Mouse (Mus musculus): ENCODE data around the gene Hip1. TPM values are rescaled to one million over a fixed set of nuclear protein-coding genes. Genes with fewer than 3 reads are reported as not detected.

Hip1 gene
- polyA plus RNA-seq, 1 experiment from 2014 or later = 23.8 TPM

DNA sequence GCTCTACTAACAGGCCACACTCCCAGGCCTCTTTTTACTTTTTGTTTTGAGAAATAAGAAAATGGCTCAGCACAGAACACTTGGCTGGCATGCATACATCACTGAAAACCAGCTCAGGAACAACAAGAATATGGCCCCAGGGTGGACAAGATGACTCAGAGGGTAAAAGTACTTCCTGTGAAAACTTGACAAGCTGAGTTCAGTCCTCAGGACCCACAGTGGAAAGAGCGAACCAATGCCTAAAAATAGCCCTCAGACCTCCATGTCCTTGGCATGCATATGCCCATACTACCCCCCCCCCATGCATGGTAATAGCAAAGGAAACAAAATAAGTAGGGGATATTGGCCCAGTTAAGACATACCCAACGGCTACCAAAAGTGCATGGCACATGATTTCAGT, 15.0 kb downstream of the Hip1 start:
- Histone ChIP-seq H3K27me3 (replicated peaks) (no peaks in the 10 kb centered on the region), H3K4me1 (0 out of 2 replicates have a peak, but pooled peaks cover 13% of the 10 kb centered on the region), H3K9me3 (no peaks in the 10 kb centered on the region), H3K36me3 (no peaks in the 10 kb centered on the region), H3K9ac (no peak overlapping the region), H3K27ac (no peak overlapping the region), H3K4me3 (replicated peaks) (no peak overlapping the region), H3K4me2 (no peak overlapping the region)
- no peak for ATAC-seq (ENCODE audit: insufficient read depth, low FRiP score, low read depth)
- 76% methylated on average over 2 of the region's 2 CpGs for WGBS

DNA sequence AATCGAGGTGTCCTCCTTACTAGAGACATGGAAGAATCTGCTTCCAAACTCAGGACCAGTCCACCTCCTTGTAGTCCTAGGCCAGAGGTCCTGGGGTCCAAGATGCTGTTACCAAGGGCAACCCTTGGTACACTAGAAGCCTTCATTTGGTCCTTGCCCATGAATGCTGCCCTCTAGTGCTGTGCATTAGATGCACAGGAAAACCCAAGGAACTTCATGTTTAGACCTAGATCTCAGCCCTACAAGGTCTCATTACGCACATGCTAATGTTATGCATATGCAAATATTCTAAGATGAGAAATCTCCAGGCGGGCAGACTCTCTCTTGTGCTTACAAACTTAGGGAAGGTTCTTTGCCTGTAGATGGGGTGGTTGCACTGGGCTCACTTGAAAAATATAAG, 15.6 kb downstream of the Hip1 start:
- ATAC-seq (ENCODE audit: insufficient read depth, low FRiP score, low read depth) = no peak
- no peaks in the 10 kb centered on the region for H3K27me3 ChIP-seq (replicated peaks)
- H3K9me3 ChIP-seq = no peaks in the 10 kb centered on the region
- H3K4me3 ChIP-seq (replicated peaks) = no peak overlapping the region
- no peak overlapping the region for H3K27ac ChIP-seq
- no peak overlapping the region for H3K4me2 ChIP-seq
- whole genome bisulfite sequencing = 82% methylated on average over 3 of the region's 3 CpGs
- H3K36me3 ChIP-seq = no peaks in the 10 kb centered on the region
- no peak overlapping the region for H3K9ac ChIP-seq
- H3K4me1 ChIP-seq = 0 out of 2 replicates have a peak, but pooled peaks cover 17% of the 10 kb centered on the region

DNA sequence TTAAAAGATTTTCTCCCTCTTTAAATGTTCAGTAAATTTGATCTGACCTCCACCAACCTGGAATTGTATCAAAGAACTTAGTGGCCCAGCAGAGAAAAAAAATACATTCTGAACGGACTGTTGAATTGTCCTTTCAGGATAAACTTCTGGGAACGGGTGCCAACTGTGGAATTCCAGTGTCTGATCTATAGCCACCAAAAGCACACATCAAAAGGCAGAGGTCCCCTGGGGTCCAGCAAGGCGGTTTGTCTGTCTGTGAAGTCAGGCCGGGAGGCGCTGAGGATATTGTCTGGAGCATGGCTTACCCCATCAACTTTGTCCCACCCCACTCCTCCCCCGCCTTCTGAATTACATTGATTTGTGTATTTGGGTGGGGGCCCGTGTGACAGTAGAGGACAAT, 16.9 kb downstream of the Hip1 start:
- no peaks in the 10 kb centered on the region for H3K9me3 ChIP-seq
- no peak overlapping the region for H3K27ac ChIP-seq
- no peaks in the 10 kb centered on the region for H3K27me3 ChIP-seq (replicated peaks)
- H3K4me1 ChIP-seq = 0 out of 2 replicates have a peak, but pooled peaks cover 11% of the 10 kb centered on the region
- H3K36me3 ChIP-seq = no peaks in the 10 kb centered on the region
- 47% methylated on average over 7 of the region's 7 CpGs for WGBS
- H3K9ac ChIP-seq = no peak overlapping the region
- no peak for ATAC-seq (ENCODE audit: insufficient read depth, low FRiP score, low read depth)
- H3K4me2 ChIP-seq = no peak overlapping the region
- H3K4me3 ChIP-seq (replicated peaks) = no peak overlapping the region

DNA sequence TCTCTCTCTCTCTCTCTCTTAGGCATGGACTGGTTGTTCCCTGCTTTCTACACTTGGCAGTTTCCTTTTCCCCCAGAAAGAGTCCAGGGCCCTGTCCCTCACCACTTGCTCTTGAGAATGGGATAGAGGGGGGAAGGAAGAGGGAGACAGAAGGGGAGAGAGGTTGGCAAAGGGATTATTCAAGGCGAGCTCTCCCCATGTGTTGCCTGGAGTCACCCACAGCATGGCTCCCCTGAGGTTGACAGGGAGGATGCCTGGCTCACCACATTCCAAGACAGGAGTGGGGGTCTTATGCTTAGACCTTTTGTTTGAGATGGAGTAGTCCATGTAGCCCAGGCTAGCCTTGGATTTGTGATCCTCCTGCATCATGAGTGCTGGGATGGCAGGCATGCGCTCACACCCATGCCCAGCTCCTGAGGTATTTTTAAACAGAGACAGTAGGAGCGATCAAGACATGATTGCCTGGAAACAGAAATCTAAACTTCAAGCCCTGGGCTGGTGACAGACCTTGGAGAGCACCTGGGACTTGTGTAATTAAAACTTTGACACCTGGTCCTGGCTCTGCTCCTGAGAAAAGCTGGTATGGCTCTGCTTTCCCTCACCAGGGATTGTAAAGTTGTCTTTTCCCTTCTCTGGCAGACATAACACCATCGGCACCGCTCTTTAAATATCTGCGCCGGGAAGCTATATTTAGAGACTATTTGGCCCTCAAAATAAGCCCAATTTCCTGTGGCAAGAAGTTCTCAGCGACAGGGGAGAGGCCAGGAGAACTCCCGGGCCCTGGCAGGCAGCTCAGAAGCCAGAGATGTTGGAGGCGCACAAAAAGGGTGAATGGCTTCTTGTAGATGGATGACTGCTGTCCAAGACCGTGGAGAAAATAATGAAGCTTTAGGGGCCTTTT, 20.0 kb downstream of the Hip1 start:
- no peak overlapping the region for H3K9ac ChIP-seq
- H3K4me3 ChIP-seq (replicated peaks) = no peak overlapping the region
- no peak overlapping the region for H3K27ac ChIP-seq
- ATAC-seq (ENCODE audit: insufficient read depth, low FRiP score, low read depth) = no peak
- no peaks in the 10 kb centered on the region for H3K27me3 ChIP-seq (replicated peaks)
- no peaks in the 10 kb centered on the region for H3K36me3 ChIP-seq
- no peak overlapping the region for H3K4me2 ChIP-seq
- WGBS = 45% methylated on average over 11 of the region's 11 CpGs
- H3K4me1 ChIP-seq = 0 out of 2 replicates have a peak, but pooled peaks cover 14% of the 10 kb centered on the region
- no peaks in the 10 kb centered on the region for H3K9me3 ChIP-seq

DNA sequence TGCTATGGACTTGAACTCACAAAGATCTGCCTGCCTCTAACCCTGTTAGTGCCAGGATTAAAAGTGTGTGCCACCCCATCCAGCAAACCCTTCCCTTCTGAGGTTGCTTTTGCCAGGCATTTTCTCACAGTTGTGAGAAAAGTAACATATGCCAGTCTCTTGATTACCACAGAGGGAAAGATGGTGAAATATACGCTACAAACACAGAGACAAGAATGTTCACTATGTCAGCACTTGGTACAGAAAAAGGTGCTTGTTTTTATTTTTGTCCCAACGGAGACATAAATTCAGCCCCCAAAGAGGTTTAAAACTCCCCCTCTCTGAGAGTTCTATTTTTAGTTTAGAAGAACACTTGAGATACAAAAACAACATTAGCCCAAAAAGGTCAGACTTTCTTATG, 20.8 kb downstream of the Hip1 start:
- no peaks in the 10 kb centered on the region for H3K36me3 ChIP-seq
- H3K4me1 ChIP-seq = 0 out of 2 replicates have a peak, but pooled peaks cover 14% of the 10 kb centered on the region
- H3K9ac ChIP-seq = no peak overlapping the region
- H3K9me3 ChIP-seq = no peaks in the 10 kb centered on the region
- no peak overlapping the region for H3K27ac ChIP-seq
- no peaks in the 10 kb centered on the region for H3K27me3 ChIP-seq (replicated peaks)
- 75% methylated on average over 2 of the region's 2 CpGs for WGBS
- no peak overlapping the region for H3K4me2 ChIP-seq
- no peak for ATAC-seq (ENCODE audit: insufficient read depth, low FRiP score, low read depth)
- no peak overlapping the region for H3K4me3 ChIP-seq (replicated peaks)

DNA sequence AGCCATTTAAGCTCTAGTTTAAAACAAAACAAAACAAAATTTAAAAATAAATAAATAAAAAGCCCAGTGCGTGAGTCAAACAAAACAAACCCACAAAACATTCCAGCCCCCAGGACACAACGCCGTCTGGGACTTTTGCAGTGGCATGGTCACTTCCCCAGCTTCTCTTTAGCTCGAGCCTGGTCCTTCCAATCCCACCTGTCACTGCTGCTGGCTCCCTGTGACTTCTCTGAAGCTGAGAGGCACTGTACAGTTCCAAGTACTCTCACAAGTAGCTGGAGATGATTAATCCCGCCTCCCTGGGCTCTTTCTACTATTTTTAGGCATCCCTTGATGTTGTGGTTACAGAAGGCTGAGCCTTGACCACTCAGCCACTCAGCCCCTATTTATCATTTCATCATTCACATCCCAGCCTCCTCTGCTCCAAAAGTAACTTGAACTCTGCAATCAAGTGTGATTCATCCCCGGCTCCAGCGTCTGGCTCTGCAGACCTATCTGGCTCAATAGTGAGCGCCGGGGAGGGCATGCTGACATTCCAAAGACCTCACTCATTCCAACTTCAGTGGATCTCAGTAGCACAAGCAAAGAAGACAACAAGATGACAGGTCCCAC, 22.7 kb downstream of the Hip1 start:
- H3K4me3 ChIP-seq (replicated peaks) = no peak overlapping the region
- H3K4me1 ChIP-seq = 0 out of 2 replicates have a peak, but pooled peaks cover 14% of the 10 kb centered on the region
- H3K36me3 ChIP-seq = no peaks in the 10 kb centered on the region
- no peak overlapping the region for H3K4me2 ChIP-seq
- H3K27ac ChIP-seq = no peak overlapping the region
- WGBS = 64% methylated on average over 9 of the region's 9 CpGs
- no peaks in the 10 kb centered on the region for H3K9me3 ChIP-seq
- H3K9ac ChIP-seq = no peak overlapping the region
- H3K27me3 ChIP-seq (replicated peaks) = no peaks in the 10 kb centered on the region
- no peak for ATAC-seq (ENCODE audit: insufficient read depth, low FRiP score, low read depth)

DNA sequence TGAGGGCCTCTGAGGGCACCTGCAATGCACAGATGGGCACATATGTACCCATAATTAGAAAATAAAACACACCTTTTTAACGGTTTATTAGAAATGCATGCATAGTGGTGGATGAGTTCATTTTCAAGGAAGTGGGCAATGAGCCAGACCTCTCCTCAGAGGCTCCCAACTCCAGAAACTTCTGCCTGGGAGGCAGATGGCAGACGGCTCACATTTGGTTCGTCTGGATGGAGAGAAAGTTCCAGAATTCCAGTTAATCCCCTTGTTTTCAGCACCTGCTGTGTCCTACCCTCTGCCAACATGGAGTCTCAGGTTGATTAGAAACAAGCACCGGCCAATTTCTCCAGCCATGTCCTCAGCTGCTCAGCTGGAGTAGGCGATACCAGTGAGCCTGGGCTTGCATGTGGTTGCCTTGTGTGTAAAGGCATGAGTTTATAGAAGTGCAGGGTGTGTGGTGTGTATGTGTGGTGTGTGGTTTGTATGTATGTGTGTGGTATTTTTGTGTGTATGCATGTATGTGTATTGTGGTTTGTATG, 27.5 kb downstream of the Hip1 start:
- Histone ChIP-seq H3K9me3 (no peaks in the 10 kb centered on the region), H3K4me2 (no peak overlapping the region), H3K4me3 (replicated peaks) (no peak overlapping the region), H3K27ac (no peak overlapping the region), H3K36me3 (peaks cover 9% of the 10 kb centered on the region; the same call in 1 of the 2 replicates), H3K27me3 (replicated peaks) (no peaks in the 10 kb centered on the region), H3K9ac (no peak overlapping the region), H3K4me1 (0 out of 2 replicates have a peak, but pooled peaks cover 1% of the 10 kb centered on the region)
- ATAC-seq (ENCODE audit: insufficient read depth, low FRiP score, low read depth) = no peak
- WGBS = 76% methylated on average over 5 of the region's 5 CpGs

DNA sequence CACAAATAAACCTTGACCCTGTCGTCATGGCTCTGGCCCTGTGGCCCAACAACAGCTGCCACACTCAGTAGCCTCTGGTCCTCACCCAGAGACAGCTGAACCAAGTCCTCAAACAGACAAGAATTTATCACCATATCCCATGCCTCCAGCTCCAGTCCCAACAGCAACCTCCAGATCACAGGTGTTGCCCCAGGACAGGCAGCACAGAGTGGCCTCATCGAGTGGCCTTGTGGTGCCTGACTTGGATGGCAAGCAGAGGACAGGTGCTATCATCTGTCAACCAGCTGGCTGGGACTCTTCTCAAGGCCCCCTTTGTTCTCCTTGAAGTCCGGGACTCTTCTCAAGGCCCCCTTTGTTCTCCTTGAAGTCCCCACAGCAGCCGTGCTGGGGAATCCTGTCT, 31.8 kb downstream of the Hip1 start:
- H3K36me3 ChIP-seq = peaks cover 9% of the 10 kb centered on the region; the same call in 1 of the 2 replicates
- no peaks in the 10 kb centered on the region for H3K4me1 ChIP-seq
- no peak overlapping the region for H3K4me2 ChIP-seq
- 59% methylated on average over 4 of the region's 4 CpGs for WGBS
- H3K4me3 ChIP-seq (replicated peaks) = no peak overlapping the region
- H3K27me3 ChIP-seq (replicated peaks) = no peaks in the 10 kb centered on the region
- no peak for ATAC-seq (ENCODE audit: insufficient read depth, low FRiP score, low read depth)
- H3K9me3 ChIP-seq = no peaks in the 10 kb centered on the region
- no peak overlapping the region for H3K9ac ChIP-seq
- no peak overlapping the region for H3K27ac ChIP-seq

DNA sequence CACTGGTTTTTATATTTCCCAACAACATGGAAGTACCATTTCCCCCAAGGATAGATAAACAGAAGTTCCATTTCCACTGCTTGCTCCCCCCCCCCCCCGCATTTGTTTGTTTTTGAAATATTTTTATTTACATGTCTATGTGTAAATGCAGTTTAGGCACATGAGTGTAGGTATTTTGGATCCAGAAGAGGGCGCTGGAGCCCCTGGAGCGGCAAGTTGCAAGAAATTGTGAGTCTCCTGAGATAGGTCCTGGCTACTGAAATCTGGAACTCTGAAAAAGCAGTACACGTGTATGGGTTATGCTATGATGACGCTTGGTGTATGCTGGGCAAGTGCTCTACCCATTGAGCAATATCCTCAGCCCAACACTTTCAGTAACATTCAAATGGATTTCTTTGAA, 33.8 kb downstream of the Hip1 start:
- no peak overlapping the region for H3K9ac ChIP-seq
- H3K4me2 ChIP-seq = no peak overlapping the region
- no peaks in the 10 kb centered on the region for H3K9me3 ChIP-seq
- no peak overlapping the region for H3K4me3 ChIP-seq (replicated peaks)
- H3K4me1 ChIP-seq = 0 out of 2 replicates have a peak, but pooled peaks cover 6% of the 10 kb centered on the region
- H3K27ac ChIP-seq = no peak overlapping the region
- 59% methylated on average over 5 of the region's 5 CpGs for WGBS
- H3K27me3 ChIP-seq (replicated peaks) = no peaks in the 10 kb centered on the region
- peaks cover 8% of the 10 kb centered on the region; the same call in 1 of the 2 replicates for H3K36me3 ChIP-seq
- no peak for ATAC-seq (ENCODE audit: insufficient read depth, low FRiP score, low read depth)

DNA sequence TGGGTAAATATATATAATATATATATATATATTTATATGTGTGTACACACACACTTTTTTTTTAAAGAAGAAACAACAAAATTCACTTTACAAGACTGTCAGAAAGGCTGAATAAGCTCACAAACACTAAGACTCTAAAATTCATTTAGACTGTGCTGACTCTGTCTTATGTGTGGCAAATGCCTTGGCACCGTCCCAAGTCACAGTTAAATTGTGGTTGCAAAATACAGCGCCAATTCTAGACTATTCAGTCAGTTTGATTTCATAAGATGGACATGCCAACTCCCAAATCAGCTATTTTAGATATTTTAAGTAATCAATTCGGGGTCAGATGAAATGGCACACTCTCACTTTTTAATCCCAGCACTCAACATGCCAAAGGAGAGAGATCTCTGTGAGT, 36.6 kb downstream of the Hip1 start:
- Histone ChIP-seq H3K27ac (no peak overlapping the region), H3K4me3 (replicated peaks) (no peak overlapping the region), H3K9me3 (no peaks in the 10 kb centered on the region), H3K27me3 (replicated peaks) (no peaks in the 10 kb centered on the region), H3K4me1 (0 out of 2 replicates have a peak, but pooled peaks cover 6% of the 10 kb centered on the region), H3K9ac (no peak overlapping the region), H3K4me2 (no peak overlapping the region), H3K36me3 (no peaks in the 10 kb centered on the region)
- ATAC-seq (ENCODE audit: insufficient read depth, low FRiP score, low read depth) = no peak
- 70% methylated on average over 3 of the region's 3 CpGs for WGBS

DNA sequence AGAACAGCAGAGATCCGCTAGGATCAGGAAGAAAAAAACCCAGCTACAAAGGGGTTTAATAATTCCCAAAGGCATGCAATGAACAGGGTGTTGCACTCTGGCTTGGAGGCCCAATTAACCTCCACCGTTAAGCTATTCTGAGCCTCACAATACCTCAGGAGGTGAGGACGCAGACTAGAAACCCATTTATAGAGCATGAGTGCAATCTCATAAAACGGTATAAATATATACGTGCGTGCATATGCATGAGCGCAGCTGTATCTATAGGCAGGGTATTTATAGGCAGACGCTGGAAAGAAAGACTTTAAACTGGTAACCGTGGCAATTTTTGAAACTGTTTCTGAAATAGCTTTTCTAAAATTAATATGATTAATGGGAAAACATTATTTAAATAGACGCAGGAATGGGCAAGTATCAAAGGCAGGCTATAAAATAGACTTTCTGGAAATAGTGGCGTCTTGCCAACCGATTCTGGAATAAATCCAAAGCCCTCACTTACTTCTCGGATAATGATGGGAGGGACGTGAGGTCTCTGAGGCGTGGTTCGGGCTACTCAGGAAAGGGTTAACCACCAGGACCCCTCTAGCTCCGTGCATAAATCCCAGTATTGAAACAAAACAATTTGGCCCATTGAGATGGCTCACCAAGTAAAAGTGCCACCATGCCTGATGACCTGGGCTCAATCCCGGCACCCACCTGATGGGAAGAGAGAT, 37.2 kb downstream of the Hip1 start:
- H3K9me3 ChIP-seq = no peaks in the 10 kb centered on the region
- H3K4me2 ChIP-seq = no peak overlapping the region
- H3K27ac ChIP-seq = no peak overlapping the region
- 0 out of 2 replicates have a peak, but pooled peaks cover 6% of the 10 kb centered on the region for H3K4me1 ChIP-seq
- no peaks in the 10 kb centered on the region for H3K36me3 ChIP-seq
- WGBS = 50% methylated on average over 18 of the region's 18 CpGs
- no peak for ATAC-seq (ENCODE audit: insufficient read depth, low FRiP score, low read depth)
- no peak overlapping the region for H3K4me3 ChIP-seq (replicated peaks)
- no peak overlapping the region for H3K9ac ChIP-seq
- H3K27me3 ChIP-seq (replicated peaks) = no peaks in the 10 kb centered on the region
